Mouse (Mus musculus): Measurements from ENCODE around the gene Yars.

Gene Yars

DNA sequence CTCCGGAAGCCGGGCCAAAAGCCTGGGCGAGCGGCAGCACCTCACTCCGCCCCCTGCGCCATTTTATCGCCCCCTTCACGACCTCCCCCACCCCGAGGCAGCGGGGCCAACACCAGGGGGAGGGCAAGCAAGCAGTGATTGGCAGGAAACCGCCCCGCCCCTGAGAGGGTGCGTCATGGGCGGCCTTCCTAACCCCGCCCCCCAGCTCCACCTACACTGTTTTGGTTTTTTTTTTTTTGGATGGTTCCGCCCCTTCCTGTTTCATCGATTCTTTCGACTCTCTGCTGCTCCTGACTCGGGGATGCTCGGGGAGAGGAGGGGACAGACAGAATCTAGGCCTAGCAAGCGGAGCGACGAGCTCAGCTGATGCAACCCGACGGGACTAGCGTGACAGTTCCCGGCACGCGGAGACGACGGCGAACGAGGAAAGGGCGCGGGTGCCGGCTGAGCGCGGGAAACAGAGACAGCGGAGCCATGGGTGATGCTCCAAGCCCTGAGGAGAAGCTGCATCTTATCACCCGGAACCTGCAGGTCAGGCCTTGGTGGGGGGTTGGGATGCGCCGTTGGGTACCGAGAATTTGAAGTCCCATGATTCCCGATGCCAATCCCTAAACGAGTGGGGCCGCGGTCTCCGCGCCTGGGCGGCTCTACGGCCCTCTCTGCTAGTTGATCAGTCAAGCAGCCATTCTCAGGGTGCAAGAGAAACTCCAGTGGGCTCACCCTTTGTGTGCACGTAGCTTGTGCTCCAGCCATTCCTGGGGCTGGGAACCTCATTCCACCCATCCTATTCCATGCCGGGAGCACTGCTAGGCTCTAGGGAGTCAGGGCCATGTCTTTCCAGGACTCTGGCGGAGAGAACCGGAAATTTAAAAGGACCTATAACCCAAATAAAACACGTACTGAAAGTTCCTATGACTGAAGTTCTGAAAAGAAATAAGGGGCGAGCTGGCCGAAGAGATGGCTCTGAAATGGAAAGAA lies at the start of gene Yars, which contains the start of gene S100pbp:
Yars (plus strand) TSS at position 219 of the 978 bp plus-strand sequence.
S100pbp (minus strand) TSS at position 186 of the 978 bp plus-strand sequence.
- peak; percentile 97 for DNase-seq

DNA sequence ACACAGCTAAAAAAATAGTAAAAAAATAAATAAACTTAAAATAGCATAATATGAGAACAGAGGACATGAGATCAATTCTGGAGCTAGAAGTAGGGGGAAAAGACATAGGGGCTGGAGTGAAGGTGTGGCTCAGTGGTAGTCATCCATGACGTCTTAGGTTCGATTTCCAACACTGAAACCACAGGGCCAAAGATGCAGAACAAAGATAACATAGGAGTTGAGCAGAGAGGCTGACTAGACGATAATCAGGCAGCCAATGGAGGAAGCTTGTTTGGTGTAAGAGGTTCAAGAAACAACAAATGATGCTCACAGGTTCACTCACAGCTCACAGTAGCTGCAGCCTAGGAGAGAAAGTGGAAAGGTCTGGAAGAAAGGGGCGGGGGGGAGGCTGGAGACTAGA lies 48.8 kb upstream of the Yars start:
- DNase-seq = no peak

DNA sequence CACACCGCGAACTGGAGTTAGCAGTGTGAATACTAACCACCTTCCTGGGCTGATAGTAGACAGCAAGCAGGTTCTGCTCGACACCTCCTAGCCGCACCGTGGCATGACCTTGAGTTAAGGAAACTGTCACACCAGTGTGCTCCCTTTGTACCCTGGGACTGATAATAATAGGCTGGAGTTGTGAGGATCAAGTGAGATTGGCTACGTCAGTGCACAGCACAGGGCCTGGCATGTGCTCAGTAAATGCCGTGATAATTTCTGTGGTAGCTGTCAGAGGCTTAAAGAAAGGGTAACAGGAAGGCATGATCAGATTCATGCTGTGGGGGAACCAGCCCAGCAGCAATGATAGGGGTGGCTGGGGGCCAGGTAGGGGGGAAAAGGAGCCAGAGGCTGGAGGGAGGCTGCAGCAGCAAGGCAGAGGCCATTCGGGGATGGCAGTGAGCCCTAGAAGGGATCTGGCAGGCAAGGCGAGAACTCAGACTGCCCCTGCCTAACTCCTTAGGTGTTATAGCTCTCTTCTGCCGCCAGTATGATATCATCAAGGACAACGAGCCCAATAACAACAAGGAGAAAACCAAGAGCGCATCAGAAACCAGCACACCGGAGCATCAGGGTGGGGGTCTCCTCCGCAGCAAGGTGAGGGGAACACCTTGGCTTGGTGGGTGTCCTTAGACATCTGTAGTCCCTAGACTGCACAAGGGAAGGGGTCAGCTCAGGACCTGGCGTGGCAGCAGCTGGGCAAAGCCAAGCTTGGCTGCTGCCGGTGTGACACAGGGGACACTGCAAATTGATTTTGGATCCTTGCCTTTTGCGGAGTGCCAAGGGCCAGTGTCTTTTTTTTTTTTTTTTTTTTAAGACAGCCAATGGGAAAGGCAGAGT lies 47.8 kb upstream of the Yars start:
- DNase-seq = no peak

DNA sequence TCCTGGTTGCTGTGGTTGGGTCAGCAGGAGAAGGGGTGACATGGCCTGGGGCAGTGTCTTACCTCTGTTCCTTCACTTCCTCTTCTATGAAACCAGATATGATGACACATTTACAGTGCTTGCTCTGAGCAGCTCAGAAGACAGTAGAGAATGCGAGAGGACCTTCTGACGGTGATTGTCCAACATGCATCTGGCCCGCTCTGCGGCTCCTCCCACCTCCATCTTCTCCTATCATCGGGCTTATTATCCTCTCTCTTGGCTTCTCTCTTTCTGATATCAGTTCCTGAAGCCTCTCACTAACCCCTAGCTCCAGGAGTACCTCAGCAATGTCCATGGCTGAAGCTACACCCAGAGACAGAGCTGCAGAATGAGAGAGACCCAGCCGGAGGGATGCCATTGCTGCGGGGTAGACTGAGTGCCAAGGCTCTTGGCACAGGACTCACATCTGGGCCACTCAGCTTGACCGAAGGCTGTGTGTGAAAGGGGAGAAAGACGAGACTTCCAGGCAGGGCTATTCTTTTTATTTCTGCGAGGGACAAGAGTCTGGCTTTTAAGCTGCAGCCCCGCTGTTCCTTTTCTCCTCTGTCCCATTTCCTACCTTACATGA lies 47.0 kb upstream of the Yars start:
- DNase-seq = no peak

DNA sequence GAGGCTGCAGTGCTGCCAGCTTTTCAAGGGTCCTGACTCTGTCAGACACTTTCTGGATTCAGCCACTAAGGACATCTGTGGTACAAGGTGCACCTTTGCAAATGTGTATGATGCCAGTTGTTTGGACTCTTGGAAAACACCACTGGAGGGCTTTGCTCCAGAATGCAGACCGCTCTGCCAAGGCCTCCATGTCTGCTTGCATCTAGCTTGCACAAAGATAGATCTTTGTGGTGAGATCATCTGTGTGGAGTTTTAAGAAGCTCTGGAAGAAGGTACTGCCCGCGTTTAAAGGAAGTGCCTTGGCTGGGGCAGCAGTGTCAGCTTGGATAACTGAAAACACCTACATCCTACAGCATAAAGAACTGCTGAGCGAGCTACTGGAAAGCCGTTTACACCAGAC lies 46.1 kb upstream of the Yars start:
- DNase-seq = no peak

DNA sequence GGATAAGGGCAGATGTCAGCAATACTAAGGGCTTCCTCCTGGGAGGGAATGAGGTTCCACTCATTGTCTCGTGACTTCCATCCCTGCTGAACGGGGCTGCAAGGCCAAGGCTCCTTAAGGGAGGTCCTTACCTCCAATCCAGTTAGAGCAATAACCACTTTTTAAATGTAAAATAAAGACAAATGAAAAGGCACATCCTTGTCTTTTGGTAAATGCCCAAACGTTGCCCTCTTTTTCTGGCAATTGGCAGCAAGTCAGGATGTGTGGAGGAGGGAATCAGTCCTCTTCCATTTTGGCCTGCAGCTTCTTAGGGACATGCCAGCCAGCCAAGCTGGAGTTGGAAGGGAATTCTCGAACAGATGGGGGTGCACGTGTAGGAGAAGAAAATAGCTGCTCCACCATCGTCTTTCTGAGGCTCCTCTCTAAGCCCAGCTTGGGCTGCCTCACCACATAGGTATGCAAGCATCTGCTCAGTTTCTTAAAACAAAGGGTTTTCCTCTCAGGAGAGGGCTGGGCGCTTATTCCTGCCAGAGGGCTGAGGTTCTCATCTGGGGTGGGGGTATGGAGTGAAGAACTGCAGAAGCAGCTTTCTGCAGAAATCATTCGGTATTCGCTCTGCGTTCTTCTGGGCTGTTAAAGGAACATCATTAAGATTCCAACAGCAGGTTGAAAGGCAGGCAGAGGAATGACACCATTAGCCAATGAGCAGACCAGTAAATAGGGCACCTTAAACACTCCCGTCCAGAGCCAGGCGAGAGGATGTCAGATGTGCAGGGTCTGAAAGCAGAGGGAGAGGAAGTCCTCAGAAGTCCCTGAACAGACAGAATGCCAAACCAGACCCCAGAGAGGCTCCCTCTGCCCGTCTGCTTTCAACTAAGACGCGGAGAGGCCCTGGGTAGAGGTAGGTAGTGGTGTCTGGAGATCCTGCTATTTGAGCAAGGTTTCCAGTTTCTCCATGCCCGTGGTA lies 44.9 kb upstream of the Yars start:
- peak; percentile 93 for DNase-seq

DNA sequence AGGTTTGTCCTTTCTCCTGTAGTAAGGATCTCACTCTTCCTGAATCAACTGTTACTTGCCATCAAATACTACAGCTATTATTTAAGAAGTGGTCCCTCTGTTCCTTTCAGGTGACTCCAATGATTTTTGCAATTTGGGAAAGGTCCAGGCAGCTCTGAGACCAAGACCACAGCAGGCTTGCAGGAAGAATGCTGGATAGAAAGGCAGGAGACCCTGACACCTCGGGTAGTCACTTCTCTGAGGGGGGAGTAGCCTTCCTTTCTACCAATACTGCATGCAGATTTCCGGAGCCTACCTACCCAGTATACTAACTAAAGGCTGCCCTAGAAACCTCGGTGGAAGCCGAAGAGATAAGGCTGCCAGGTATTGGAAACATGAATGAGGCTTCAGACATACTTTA lies 44.1 kb upstream of the Yars start:
- DNase-seq = no peak

DNA sequence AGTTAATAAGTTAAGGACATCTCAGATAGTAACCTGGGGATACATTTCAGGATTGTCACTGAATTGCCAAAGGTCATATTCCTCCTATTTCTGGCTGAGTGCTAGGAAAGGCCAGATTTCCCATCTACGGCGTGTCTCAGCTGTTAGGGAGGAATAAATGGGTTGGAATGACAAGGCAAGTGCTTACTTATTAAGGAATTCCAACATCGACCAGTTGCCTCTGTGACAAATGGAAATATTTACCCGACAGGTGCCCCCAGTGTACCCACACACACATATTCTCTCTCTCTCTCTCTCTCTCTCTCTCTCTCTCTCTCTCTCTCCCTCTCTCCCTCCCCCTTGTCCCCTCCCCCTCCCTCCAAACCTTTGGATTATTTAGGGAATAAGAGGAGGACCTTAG lies 43.6 kb upstream of the Yars start:
- no peak for DNase-seq

DNA sequence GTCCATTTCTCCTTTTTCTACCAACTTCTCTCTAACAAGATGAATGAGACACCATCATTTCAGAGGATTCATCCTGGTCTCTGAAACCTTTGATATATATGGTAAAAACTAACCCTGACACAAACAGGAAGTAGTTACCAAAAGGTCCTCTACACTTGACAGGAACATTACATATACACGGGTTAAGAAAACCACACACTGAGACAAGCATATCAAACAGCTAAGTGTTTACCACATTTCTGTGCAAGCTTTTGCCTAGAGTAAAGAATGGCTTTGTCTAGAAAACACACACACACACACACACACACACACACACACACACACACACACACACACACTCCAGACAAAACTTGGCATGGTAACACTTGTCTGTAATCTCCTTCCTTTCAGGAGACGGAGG lies 43.2 kb upstream of the Yars start:
- no peak for DNase-seq

DNA sequence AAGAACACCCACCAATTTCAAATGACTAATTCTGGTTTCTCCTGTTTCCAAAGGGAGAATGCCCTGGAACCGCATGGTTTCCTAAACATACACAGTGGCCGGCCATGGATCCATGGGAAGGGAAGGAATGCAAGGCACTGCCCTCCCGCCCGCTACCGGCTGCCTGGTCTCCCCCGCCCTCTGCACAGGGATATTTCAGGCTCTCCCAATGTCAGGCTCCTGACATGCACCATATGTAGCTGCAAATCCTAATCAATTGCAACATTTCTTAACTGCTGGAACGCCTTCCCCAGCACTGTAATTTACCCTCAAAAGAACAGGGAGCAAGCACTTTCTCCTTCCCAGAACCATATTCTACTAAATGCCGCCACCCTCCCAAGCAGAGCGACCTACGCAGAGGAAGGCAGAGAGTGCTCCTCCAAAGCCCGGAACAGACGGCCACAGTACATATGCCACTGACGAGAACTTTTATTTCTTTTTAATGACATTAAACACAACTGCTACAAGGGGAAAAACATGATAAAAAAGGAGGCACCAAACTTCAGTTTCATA lies 41.9 kb upstream of the Yars start:
- DNase-seq = no peak

DNA sequence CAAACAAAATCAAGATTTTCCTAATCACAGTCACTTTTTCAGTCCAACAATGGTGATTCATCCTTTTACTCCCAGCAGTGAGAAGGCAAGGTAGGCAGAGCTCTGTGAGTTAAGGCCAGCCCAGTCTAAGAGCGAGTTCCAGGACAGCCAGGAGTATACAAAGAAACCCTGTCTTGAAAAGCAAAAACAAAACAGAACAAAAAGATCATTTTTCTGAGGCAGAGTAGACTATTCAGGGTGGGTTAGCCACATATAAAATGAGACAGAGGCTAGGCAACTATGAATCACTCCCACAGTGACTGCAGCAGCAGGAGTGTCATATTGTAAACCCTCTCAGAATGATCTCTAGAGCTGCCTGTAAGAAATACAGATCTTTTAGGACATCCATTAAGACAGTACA lies 40.2 kb upstream of the Yars start:
- DNase-seq = no peak

DNA sequence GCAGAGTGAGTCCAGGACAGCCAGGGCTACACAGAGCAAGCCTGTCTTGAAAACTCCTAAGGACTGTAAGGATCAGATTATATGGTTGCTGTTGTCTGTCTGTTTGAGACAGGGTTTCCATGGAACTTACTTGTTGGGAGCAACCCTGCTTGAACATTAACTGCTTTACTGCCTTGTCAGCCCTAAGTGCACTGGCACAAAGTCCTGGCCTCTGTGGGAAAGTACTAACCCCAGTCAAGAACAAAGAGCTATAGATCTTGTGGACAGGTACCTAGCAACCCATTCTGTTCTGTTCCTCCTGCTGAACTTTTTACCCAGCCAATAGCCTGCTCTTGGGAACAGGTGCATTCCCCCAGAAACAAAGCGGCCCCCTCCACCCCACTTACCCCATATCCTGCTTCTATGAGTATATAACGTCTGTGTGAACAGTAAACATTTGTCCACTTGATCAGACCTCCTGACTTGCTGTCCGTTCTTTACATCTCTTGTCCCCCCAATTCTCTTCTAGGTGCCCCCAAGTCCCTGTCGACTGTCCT lies 38.2 kb upstream of the Yars start:
- DNase-seq = no peak

DNA sequence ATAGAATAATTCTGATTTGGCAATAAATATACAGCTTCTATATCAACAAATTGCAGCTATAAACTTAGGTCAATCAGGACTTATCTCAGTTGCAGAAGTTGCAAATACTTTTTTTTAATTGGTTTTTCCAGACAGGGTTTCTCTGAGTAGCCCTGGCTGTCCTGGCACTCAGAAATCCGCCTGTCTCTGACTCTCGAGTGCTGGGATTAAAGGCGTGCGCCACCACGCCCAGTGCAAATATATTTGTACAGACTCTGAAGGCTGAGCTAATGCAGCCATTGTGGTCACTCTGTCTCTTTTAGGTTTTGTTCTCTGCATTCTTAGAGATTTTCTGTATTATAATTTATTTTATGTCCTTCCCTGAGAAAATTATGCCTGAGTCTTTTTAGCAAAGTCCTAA lies 32.0 kb upstream of the Yars start:
- no peak for DNase-seq

DNA sequence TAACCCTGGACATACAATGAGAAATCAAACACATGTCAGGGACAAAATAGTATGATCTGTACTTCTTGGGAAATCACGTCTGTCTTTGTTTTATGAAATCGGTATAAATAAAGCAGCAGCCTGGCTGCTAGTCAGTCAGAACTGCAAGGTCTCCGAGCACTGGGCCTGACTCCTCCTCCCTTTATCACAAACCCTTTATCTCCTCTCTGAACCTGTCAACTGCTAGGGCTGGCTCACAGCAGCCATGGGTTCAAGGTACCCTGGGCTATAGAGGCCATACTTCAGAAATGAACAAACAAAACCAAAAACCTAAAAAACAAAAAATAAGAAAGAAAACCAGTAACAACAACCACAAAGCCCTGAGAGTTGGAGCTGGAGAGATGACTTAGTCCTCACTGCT lies 31.0 kb upstream of the Yars start:
- DNase-seq = no peak

DNA sequence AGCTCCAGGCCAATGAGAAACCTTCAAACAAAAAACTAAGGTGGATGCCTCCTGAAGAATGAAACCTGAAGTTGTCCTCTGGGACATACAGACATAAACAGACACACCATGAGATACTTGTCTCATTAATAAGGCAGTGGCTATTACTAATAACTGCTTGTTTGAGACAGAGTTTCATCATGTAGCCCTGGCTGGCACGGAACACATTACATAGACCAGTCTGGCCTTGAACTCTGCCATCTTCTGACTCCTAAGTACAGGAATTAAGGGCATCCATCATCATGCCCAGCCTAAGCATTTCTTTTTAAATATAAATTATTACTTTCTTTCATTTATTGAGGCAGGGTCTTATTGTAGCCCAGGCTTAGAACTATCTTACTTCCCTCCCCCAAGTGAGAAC lies 28.5 kb upstream of the Yars start:
- DNase-seq = no peak

DNA sequence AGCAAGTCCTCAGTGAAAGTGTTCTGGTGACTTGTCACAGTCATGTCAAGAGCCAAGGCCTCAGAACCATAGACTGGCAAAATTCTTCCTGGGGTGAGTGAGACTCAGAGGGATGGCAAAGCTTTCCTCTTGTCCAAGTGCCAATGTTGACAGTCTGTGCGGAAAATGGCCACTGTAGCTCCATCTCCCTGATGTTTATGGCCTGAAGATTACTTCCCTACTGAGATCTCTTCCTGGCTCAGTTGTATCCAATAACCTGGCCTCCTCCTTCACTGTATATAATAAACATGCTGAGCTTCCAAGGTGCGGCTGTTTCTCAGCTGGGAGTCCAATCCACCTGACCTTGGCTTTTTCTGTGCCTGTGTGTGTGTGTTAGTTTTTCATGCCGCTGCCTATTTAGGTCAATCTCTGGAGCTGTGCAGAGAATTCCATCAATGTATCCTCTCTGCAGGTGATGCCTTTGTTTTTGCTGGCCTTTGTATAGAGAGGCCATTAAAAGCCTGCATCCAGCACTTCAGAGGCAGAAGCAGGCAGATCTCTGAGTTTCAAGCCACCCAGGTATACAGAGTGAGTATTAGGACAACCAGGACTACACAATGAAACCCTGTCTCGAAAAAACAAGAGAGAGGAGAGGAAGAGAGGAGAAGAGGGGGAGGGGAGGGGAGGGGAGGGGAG lies 27.8 kb upstream of the Yars start:
- DNase-seq = peak; percentile 66

DNA sequence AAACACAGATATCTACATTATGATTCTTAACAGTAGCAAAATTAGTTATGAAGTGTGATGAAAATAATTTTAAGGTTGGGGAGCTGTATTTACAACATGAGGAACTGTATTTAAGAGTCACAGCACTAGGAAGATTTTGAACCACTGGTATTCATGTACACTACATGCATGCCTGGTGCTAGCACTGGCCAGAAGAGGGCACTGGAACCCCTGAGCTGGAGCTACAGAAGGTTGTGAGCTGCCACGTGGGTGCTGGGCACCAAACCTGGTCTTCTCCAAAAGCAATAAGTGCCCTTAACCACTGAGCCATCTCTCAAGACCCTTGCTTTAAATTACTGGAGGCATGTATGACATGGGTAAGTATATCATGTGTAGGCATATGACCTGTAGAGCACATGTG lies 17.0 kb upstream of the Yars start:
- DNase-seq = no peak

DNA sequence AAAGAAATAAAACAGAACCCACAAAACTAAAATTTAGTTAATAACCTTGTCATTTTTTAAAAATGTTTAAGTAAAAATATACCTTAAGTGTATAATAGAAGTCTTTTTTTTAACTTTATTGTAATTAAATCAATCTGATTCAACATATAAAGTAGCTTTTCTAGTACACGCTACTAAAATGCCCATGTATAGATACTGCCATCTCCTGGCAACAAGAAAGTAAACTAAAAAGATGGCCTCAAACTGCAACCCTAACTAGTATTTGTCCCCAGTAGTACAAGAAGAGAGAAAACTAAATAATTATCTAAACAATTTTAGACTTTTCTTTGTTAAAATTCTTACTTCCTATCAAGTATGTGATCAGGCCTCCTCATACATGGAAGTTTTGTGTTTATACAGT lies 10.0 kb upstream of the Yars start:
- no peak for DNase-seq

DNA sequence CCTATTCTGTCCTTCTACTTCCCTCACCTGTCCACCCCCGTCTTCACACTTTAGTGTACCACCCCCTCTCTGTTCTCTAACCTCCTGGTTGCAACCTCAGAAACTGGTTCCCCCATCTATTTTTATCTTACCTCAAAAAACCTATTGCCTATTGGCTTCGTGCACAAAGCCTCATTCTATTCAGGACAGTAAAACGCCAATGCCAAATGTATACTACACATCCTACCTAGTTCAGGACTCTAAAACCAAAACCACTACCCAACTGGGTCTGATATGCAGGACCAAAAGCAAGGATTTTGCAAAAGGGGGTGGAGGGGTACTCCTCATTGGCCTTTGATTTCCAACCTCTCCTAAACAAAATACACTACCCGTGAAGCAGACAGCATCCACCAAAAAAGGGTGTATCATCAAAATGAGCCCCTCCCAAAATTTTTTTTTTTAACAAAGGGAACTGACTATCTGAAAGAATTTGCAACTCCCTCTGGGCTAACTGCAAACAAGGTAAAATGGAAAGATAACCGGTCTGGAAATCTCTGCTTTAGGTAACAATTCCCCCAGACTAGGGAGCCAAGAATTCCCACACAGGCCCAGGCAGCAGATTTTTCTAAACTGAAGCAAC lies 1.4 kb upstream of the Yars start:
- DNase-seq = no peak

DNA sequence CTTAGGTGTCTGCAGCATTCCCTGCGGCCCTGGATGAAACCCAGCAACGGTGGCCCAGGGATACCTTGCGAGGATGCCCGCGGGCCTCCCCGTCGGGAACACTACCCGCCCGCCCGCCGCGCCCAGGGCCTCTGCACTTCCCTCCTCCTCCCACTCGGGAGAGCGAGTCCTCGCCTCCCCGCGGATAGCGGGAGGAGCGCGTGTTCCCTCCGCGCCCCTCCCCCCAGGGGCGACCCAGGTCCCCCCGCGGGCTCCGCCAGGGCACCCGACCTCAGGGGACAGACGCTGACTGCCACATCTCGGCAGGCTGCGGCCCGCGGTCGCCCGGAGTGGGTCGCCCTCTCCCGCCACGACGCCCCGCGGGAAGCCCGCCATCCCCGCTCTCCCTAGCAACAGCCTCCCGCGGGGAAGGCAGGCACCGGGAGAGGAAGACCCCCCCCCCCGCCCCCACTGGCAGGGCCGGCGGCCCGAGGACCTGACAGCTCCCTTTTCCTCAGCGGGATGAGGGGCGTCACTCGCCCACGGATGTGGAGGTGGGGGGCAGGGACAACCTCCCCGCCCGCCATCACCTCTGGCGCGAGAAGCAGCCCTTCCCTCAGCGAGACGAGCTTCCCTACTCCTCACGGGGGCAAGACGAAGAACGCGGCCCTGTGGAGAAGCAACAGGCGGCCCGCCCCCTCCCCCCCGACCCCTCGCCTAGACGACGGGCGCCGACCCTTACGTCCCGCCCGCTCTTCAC lies 588 bp upstream of the Yars start:
- DNase-seq = peak; percentile 83
